Mouse (Mus musculus): Measurements from ENCODE around the gene Smco4.
A peak's percentile ranks its signal among the peaks of the same experiment; 100 is the strongest.
"Not testable (repeated sequence)": the region's sequence is repeated elsewhere in the genome, so short reads cannot be mapped to it uniquely, and the experiment has no call there.

The Smco4 gene

GRCm38 (mm10) chr9:15493235-15493924 lies at the start of gene Smco4:
Gene Smco4 (plus strand): TSS chr9:15493432.
- peak; percentile 41 to 70 for DNase-seq

GRCm38 (mm10) chr9:15447397-15447796 lies 45.8 kb upstream of the Smco4 start:
- no peak for DNase-seq

- no peak for DNase-seq
Measured at GRCm38 (mm10) chr9:15450921-15451320, 42.3 kb upstream of the Smco4 start.

- DNase-seq: no peak
Measured at GRCm38 (mm10) chr9:15472256-15472655, 21.0 kb upstream of the Smco4 start.

- peak; percentile 7 to 23 for DNase-seq
Measured at GRCm38 (mm10) chr9:15473206-15473605, 20.0 kb upstream of the Smco4 start.

GRCm38 (mm10) chr9:15477556-15477955 lies 15.7 kb upstream of the Smco4 start:
- peak; percentile 54 to 63 for DNase-seq

- DNase-seq: no peak
Measured at GRCm38 (mm10) chr9:15487682-15488424, 5.4 kb upstream of the Smco4 start.

- DNase-seq: no peak
Measured at GRCm38 (mm10) chr9:15489293-15489692, 3.9 kb upstream of the Smco4 start.

- no peak for DNase-seq
Measured at GRCm38 (mm10) chr9:15490331-15491100, 2.7 kb upstream of the Smco4 start.

GRCm38 (mm10) chr9:15491686-15492085 lies 1.5 kb upstream of the Smco4 start:
- DNase-seq: no peak

- DNase-seq: no peak
Measured at GRCm38 (mm10) chr9:15492401-15492800, 831 bp upstream of the Smco4 start.

GRCm38 (mm10) chr9:15493925-15494558 lies 810 bp downstream of the Smco4 start:
- DNase-seq: peak in 1 of 2 experiments; percentile 26

GRCm38 (mm10) chr9:15495281-15495680 lies 2.0 kb downstream of the Smco4 start:
- not testable (repeated sequence) for DNase-seq

- no peak for DNase-seq
Measured at GRCm38 (mm10) chr9:15495921-15496577, 2.8 kb downstream of the Smco4 start.

GRCm38 (mm10) chr9:15500025-15500424 lies 6.8 kb downstream of the Smco4 start:
- DNase-seq: no peak

- DNase-seq: no peak
Measured at GRCm38 (mm10) chr9:15501319-15502256, 8.4 kb downstream of the Smco4 start.

- DNase-seq: no peak
Measured at GRCm38 (mm10) chr9:15502476-15502875, 9.2 kb downstream of the Smco4 start.

GRCm38 (mm10) chr9:15503307-15503706 lies 10.1 kb downstream of the Smco4 start:
- no peak for DNase-seq

- no peak for DNase-seq
Measured at GRCm38 (mm10) chr9:15503827-15504226, 10.6 kb downstream of the Smco4 start.

GRCm38 (mm10) chr9:15505288-15505687 lies 12.1 kb downstream of the Smco4 start:
- DNase-seq: no peak

GRCm38 (mm10) chr9:15506863-15507262 lies 13.6 kb downstream of the Smco4 start:
- no peak for DNase-seq
